Mouse (Mus musculus): ENCODE data around the gene Smyd3.

Gene Smyd3

DNA sequence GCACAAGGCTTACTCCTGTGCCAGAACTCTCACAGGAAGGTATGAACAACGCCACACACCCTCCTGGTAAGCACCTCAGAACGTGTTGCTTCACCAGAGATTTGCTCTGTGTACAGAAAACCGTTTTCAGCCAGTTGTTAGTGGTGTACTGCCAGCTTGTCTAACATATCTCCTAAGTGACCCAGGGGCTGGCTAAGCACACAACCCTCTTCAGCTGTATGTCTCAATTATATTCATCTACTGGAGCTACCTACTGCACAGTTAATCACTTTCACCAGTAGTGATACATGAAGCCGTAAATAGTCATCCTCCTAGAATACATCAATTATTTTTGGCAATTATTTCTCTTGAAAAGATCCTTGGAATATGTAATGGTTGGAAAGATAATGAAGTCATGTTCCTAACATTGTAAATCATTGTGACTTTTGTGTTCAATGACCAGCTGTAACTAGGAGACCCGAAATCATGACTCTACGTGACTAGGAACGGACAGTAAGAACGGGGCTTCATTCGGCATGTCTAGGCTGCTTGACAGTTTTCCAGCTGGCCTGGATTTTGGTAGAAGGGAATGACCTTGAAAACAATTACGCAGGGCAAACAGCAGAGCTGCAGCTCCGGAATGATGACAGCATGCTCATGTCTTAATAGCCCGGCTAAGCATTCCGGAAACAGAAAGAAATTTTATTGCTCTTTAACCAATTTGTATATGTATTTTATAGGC, 236.3 kb downstream of the Smyd3 start:
- peak in 1 of 2 experiments; percentile 16 for DNase-seq

DNA sequence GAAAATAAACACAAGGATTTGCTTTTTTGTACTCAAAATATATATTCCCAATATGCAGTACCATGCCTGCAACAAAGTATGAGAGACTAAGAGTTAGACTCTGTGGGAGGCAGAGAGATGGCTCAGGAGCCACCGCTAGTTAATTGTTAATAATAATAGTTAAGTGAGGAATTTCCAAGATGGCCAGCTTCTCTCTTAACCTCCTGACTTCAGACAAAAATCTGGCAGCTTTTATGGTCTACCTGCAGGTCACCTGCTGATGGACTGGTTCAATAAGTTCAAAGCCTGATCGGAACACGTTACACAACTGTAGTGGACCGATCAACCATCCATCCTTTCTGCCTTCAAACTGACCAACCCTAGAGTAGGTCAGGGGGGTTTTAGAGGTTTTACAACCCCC, 238.7 kb downstream of the Smyd3 start:
- DNase-seq, result peak in 1 of 2 experiments; percentile 17

DNA sequence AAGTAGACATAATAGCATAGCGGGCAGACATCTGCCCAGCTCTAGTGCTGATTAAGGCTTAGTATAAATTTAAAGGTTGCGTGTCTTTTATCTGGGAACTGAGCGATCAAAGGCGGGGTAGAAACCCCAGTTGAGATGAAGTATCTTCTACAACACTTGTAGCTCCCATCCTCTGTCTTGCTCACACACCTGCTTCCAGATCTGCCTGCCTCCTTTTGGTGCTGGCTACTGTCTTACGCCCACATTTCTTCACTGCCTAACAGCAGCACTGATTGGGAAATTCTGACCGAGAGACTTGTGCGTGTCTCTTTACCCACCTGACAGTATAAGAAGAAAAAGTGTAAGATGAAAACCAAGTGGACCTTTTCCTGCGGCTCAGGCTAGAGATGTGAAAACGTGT, 240.5 kb downstream of the Smyd3 start:
- no peak for DNase-seq

DNA sequence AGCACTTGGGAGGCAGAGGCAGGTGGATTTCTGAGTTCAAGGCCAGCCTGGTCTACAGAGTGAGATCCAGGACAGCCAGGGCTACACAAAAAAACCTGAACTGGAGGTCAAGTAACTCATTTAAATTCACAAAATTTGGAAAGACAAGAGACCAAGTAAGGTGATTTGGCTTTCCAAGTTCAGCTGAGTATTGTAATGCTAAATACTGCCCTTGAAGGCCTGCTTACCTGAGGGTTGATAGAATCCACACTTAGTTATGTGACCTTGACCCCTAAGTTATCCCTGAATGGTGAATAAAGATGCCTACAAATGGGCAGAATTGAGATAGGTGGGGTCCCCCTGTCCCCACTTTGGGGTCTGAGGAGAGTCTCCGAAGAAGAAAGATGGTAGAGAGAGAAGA, 241.0 kb downstream of the Smyd3 start:
- no peak for DNase-seq

DNA sequence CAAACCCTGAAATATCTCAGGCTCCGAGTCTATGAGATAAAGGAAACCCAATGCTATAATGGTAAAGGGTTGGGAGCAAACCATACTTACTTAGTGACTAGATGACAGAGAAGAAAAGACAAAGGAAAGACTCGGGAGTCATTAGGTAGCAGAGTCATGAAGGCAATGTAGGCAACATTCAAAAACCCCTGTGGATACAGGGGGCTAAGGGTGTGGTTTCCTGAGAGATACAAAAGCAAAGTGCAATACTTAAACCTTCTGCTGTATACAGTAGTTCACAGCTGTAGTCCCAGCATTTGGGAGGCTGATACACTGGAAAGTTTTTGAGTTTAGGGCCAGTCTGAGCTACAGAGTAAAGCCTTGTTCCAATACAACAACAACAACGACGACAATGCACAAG, 244.9 kb downstream of the Smyd3 start:
- DNase-seq, result no peak

DNA sequence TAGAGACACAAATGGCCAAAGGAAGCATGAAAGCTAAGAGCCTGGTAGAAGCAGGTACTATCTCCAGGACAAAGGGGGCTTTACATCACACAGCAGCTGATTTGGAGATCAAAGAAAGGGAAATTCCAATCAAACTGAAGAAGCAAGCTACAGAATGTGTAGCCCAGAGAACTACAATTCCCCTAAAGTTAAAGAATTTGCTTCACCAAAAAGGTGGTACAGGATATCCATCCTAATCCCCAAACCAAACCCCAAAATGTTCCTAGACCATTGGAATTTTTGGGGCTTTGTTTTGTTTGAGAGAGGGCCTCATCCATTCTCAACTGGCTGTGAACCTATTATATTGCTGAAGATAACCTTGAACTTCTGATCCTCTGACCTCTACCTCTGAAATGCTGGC, 245.5 kb downstream of the Smyd3 start:
- no peak for DNase-seq

DNA sequence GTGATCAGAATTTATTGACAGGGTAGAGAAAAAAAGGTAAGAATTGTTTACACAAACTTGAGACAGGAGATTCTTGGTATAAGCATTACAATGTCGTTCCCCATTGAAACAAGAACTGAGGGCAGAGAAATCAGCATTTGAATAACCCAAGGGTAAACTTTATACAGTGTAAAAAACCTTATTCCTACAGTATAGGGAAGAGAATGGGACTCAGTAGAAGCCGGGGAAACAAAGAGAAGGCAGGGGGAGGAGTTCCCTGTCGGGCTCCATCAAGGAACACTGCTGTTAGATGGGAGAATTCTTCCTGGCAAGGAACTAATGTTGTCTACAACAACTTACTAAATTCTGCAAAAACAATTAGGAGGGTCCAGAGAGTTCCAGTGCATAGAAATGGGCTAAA, 250.9 kb downstream of the Smyd3 start:
- no peak for DNase-seq

DNA sequence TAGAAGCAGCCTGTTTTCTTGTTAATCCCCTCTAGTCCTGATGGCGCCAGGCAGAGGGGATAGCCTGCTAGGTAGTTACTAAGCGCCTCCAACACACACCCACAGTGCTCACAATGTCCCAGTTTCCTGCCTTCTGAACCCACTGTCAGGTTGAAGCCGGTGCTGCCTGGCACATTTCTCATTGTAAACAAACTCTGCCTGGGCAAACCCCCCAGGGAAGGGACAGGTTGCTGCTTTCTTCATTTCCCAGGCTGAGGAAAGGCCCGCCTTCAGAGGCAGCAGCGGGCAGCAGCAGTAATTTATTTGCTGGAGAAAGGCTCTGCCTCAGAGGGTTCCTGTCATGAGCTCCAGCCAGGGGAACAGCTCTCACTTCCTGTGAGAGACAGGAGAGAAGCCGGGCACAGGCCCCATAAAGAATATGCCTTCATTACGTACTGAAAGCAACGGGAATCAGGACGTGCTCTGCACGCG, 256.3 kb downstream of the Smyd3 start:
- DNase-seq, result peak in 1 of 2 experiments; percentile 35

DNA sequence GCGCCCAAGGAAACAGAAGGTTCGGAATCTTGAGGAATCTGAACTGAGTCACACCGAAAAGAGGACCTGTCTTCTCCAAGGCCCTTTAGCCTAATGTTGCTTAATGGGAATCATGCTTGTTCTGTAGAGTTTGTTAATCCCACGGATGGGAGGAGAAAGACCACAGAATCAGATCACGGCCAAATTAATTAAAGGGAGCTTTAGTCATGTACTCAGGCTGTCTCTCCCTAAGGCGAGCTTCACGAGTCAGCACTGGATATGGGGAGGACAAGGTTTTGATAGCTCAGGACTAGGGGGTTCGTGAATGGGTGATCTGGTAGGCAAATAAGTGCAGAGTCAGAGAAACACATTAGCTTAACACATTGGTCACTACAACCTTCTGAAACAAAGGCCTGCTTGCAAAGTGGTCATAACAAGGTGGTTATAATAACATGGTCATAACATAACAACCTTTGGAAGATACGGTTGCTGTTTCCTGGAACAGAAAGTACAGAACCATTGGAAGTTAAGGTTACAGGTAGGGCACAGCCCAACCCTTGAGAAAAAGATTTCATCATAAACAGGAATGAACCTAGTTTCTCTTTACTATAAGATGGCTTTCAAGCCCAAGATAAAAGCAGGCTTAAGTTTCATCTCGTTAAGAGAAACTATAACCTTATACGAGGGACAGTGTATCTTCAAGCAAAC, 261.9 kb downstream of the Smyd3 start:
- DNase-seq, result no peak

DNA sequence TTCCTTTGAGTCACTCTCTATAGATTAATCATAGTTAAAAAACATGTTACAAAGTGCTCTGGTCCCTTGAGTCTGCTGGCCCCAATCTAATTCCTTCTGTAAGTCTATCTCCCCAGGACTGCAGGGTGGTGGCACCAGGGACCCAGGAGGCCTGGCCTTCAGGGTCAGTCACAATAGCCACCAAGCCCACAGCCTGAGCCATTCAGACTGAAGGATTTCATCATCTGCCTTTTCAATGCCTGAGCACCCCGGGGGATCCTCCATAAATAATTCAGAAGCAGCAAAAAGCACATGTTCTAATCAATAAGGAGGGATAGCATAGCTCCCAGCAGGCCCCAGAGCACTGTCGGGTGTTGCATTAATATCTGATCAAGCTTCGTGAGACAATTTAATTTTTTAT, 263.3 kb downstream of the Smyd3 start:
- no peak for DNase-seq

DNA sequence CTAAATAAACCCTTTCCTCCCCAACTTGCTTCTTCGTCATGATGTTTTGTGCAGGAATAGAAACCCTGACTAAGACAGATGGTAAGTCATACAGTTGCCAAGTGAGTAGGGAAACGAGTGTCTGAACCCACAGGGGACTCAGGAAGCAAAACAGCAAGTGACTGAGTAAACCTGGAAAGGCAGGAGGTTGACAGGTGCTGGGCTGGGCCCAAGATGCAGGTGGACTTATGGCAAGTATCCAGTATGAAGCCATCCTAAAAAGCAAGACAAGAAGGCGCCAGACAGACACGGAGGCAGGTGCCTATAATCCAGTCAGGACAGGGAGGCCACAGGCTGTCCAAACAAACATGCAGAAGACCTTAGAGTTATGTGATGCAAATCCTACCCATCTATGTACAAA, 265.2 kb downstream of the Smyd3 start:
- DNase-seq, result no peak

DNA sequence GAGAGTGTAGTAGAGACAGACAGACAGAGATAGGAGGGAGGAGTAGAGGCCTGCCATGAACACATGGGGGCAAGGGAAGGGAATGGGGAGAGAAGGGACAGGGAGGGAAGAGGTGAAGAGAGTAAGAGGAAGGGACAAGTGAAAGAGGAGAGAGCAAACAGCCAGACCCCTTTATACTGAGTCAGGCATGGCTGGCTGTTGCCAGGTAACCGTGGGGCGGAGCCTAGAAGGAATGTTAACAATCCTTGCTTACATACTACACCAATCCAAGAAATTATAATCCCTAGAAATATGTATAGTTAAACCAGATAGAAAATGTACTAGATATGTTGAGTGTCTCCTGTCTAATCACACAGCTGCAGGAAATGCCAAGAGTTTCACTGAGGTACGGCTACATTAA, 267.5 kb downstream of the Smyd3 start:
- no peak for DNase-seq

DNA sequence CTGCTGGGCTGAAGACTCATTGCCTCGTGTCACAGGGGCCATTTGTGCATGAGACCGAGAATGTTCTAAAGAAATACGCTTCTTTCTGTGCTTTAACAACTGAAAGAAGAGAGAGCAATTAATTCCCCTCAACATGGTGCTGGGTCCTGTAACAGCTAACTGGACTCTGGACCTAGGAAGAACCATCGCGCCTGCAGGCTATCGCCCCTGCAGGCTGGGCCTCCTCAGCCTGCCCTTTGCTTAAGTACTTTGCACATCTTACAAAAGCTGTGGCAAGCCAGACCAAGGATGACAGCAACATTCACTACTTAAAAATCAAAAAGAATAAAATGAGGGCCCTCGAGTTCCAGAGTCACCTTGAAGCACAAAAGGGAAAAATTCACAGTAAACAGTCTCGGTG, 274.3 kb downstream of the Smyd3 start:
- DNase-seq, result no peak

DNA sequence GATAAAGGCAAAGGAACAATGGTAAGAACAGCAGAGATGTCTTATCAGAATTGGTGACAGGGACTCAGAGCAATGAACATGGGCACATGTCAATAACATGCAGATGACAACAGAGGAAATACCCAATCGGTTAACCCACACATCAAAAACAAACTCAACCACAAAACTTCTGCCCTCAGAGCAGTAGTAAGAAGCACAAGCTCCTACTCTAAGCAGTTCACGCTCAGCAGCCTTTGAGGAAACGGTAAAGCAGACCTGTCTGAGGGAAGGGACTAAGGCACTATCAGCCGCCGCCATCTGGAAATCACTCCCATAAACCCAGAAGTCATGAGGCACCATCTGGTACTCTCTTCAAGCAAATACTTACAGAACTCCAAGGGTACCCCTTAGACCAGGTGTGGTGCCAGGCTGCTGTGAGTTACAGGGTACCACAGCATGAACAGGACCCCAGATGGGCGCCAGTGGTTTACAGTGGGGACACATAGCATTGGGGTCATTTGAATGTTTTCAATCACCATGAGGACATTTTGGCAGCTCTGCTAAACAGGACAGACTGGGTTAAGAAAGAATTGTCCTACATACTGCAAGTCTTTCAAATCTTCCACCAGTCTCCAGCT, 277.1 kb downstream of the Smyd3 start:
- no peak for DNase-seq

DNA sequence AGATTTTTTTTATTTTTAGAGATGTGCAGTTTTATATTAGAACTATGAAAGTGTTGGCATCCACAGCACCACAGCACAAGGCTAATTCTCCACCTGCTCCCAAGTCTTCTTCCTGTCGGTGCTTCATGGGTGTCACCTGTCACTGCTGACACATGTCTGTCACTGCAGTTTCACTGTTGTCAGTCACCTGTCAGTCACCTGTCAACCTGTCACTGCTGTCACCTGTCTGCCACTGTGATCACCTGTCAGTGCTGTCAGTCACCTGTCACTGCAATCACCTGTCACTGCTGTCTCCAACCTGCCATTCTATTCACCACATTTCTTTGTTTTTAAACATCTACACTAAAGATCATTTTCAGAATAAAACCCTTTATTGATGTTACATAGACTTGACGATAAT, 279.2 kb downstream of the Smyd3 start:
- DNase-seq, result no peak

DNA sequence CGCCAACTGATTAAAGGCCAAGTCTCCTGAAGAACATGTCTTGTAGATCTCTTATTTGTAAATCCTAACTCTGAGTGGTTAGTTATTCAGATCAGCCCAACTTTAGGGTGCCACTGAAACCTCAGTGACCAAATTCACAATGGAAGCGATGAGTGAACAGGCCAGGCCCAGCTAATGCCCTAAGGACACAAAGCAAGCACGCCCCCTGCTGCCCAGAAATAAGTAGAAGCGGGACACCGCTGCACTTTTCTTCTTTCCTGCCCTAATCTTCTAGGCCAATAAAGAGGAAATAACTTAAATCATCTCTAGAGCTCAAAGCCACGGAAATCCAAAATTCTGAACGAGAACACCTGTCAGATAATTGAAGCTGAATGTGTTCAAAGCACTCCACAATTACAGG, 279.9 kb downstream of the Smyd3 start:
- DNase-seq, result peak in 1 of 2 experiments; percentile 41

DNA sequence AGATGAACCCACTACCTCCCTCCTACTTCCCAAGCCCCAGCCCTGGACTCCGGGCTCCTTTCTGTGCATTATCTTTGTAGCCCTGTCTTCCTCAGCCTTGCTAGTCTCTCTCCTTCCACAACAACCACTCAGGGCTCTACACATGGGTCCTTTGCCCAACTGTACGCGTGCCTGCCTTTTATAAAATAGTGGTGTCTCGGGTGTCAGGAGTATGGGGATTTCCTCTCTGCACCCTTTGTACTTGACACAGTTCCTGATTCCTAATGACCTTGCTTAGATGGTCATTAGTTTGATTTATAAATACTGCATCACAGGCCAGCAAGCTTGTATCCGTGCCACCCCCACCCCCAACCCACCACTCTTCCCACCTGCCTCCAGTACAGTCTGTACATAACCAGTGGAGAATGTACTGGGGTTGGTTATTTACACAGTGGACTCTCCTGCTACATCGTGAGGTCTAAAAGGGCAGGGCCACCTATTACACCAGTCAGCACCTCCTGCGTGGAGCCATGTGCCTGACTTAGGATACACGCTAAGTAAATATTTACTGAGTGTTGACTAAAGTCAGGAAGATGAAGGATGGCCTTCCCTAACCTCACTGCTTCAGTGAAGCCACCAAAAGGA, 281.5 kb downstream of the Smyd3 start:
- no peak for DNase-seq

DNA sequence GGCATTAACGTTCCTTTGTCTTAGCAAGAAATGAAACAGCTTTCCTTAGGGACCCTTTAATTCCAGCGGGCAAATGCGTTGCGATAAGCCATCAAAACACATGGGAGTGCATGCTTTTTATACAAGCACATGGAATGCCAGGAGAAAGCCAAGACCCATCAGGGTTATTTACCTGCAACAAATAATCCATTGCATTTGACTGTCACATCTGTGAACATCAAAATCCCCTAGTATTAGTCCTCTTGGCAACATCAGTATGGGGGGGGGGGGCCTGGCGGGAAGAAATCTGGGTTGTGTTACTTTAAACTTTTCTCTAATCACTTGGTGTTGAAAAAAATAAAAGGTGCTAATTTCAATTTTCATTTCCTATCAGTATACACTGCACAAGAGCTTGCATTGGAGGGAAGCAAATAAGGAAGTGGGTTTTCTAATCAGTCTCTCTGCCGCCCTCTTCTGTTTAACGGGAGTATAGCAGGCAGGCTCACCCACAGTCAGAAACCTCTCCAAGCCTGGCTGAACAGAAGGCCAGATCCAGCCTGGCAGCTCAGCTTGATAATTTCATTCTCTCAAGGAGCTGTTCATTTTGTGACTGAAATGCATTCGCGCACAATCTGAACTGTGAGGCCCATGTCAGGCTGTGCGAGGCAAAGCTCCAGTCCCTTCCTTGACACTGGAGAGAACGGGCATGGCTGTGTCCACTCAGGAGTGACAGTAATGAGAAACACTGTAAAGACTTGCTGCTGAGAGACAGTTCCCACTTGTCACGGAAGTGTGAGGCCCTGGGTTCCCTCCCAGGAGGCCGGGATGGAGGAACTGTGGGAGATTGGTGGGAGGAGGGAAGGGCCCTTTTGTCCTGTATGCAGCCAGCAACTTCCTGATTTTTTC, 285.8 kb downstream of the Smyd3 start:
- DNase-seq, result peak; percentile 74 to 84

DNA sequence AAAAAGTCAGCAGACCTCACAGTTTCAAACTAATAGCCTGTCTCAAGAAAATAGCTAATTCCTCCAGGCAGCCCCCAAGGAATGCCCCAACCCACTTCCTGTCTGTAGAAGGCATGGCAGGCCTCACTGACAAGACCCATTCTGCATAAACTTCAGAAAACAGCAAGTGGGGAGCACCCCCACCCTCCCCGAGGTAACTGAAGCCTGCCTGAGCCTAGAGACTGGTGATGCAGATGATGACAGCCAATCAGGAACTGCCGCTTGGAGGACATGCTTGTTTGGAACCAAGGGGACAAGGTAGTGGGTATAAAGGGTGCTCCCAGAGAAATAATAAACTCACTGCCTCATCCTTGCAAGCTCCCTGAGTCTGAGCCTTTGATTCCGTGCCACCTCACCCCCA, 288.3 kb downstream of the Smyd3 start:
- DNase-seq, result no peak

DNA sequence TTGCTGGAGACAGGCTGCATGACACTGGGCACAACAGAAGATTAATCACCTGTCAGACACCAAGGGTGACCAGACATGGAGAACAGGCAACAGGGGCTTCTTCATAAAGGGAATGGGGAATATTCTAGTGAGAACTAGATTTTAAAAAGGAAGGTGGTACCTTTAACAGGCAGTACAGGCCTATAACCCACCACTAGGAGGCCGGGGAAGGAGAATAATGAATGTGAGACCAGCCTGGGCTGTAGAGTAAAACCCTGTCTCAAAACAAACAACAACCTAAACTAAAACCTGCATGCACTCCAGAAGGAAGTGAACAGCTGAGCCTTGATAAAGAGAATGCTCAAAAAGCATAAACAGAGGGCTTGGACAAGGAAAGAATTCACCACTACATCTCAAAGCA, 297.6 kb downstream of the Smyd3 start:
- DNase-seq, result no peak

DNA sequence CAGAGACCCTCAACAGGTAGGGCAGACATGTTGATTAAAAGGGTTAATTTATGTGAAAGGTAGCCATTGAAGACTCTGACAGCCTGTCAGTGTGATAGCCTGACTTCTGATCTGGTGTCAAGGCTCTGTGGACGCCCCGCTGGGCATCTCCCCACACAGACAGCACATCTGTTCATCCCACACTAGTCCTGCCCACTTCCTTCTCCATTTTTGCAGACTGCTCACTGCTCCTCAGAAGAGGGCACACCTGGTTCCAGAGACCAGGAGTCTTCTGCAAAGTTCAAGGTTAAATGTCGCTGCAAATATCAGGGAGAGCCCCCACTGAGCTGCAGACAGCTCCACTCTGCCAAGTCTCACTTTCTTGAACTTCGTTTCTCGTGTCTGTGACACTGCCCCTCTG, 299.8 kb downstream of the Smyd3 start:
- DNase-seq, result no peak

DNA sequence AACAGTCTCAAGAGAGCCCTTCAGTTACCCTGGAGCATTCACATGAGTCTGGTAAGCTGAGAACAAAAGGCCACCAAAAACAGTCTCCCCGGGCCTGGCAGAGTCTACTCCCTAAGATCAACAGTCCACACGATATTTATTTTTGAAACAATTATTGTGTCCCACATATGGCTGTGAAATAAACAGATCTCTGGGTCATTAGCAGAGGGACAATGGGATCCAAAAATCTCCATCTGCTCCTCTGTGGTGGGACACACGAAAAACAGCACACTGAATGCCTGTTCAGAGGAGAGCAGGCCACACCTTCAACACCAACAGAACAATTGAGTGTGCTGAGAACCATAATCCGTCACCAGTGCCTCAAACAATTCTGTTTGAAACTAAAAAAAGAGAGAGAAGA, 300.8 kb downstream of the Smyd3 start:
- DNase-seq, result peak in 1 of 2 experiments; percentile 4

DNA sequence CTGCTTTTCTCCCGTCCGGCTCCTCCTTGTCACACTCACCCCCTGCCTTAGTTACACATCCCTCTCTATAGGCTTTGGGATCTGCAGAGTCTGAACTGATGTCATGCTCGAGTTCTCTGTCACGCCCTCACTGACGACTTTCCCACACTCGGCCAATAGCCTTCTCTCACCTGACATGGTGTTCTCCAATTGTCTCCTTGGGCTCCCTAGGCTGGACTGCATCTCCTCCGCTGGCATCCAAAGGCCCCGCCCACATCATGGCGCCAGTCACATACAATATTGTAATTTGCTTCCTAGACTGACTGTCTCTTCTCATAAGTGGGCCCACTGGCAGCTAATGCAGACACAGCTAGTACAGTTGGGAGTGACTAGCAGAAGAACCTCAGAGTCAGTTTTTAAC, 304.5 kb downstream of the Smyd3 start:
- peak in 1 of 2 experiments; percentile 17 for DNase-seq

All from kidney, postnatal 25 days (tissue).